In the genomic region with DNA sequence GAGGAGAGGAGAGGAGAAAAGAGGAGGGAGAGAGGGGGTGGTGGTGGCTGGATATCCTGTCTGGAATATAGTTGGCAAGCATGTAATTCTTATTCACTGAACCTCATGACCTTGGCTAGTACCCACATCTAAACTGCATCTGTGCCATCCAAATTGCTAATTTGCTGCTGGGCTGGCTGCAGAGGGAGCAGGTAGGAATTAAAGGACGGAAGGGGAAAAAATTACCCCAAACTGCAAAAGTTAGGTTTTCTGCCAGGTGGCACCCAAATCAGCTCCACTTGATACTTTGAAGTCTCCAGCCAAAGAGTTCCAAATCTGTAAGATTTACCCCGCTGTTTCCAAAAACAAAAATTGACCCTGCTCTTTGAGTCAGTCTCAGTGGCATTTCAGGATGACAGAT, we compare ENCODE assay signal across 22 mouse cellular contexts.
"Had no signal": no experiment of that assay in that cellular context is flagged by ENCODE, and none has a peak within 500 bp of the region (broad histone marks: within the 10 kb centered on the region; RNA-seq: fewer than 3 reads in every experiment).

No protein-coding gene starts in this region.

- H3K27me3 ChIP-seq: kidney, embryonic 15.5 days; limb, embryonic 13.5 days; liver, embryonic 12.5 days; liver, embryonic 15.5 days; lung, embryonic 15.5 days; megakaryocyte, embryonic 14.5 days; midbrain, embryonic 13.5 days; neural tube, embryonic 13.5 days had no signal

- DNase-seq: left cerebral cortex, postnatal 4 days; liver; lung, adult 18-20 months; lung, postnatal 10 days; lung, postnatal 36 days; right cerebral cortex, postnatal 14 days; right cerebral cortex, postnatal 4 days; thymus, adult 2 months; thymus, postnatal 14 days had no signal

- H3K36me3 ChIP-seq: kidney, embryonic 15.5 days; limb, embryonic 13.5 days; liver, embryonic 12.5 days; liver, embryonic 15.5 days; lung, embryonic 15.5 days; midbrain, embryonic 10.5 days; midbrain, embryonic 13.5 days; neural tube, embryonic 13.5 days had no signal

- H3K4me2 ChIP-seq: kidney, embryonic 15.5 days; limb, embryonic 13.5 days; liver, embryonic 12.5 days; liver, embryonic 15.5 days; lung, embryonic 15.5 days; midbrain, embryonic 13.5 days; neural tube, embryonic 13.5 days had no signal

- ATAC-seq: intestine, embryonic 16.5 days; liver, embryonic 12.5 days; midbrain, embryonic 13.5 days; midbrain, embryonic 16.5 days had no signal

- H3K27ac ChIP-seq: kidney, embryonic 15.5 days; limb, embryonic 13.5 days; liver, embryonic 12.5 days; liver, embryonic 15.5 days; lung, embryonic 15.5 days; midbrain, embryonic 10.5 days; midbrain, embryonic 13.5 days; neural tube, embryonic 13.5 days; stomach, postnatal 0 days had no signal

- H3K4me1 ChIP-seq: liver, embryonic 12.5 days; liver, embryonic 15.5 days; megakaryocyte, embryonic 14.5 days; midbrain, embryonic 13.5 days; neural tube, embryonic 13.5 days had no signal

- H3K4me3 ChIP-seq: kidney, embryonic 15.5 days; limb, embryonic 13.5 days; liver, embryonic 12.5 days; liver, embryonic 15.5 days; lung, embryonic 15.5 days; megakaryocyte, embryonic 14.5 days; midbrain, embryonic 10.5 days; midbrain, embryonic 13.5 days; myocyte; neural tube, embryonic 13.5 days had no signal

- H3K9ac ChIP-seq: kidney, embryonic 15.5 days; limb, embryonic 13.5 days; liver, embryonic 12.5 days; liver, embryonic 15.5 days; lung, embryonic 15.5 days; midbrain, embryonic 13.5 days; neural tube, embryonic 13.5 days had no signal

- H3K9me3 ChIP-seq: kidney, embryonic 15.5 days; limb, embryonic 13.5 days; liver, embryonic 12.5 days; liver, embryonic 15.5 days; lung, embryonic 15.5 days; midbrain, embryonic 10.5 days; midbrain, embryonic 13.5 days; neural tube, embryonic 13.5 days had no signal
